Mouse (Mus musculus): Measurements from ENCODE around the gene Aloxe3.

The Aloxe3 gene

GRCm38 (mm10) chr11:69095511-69096231 is 30.0 kb upstream of the Aloxe3 start:
- DNase-seq (ENCODE audit: low spot score): peak; percentile 76

- DNase-seq (ENCODE audit: low spot score): peak; percentile 90
Observed at GRCm38 (mm10) chr11:69096360-69096986, 29.2 kb upstream of the Aloxe3 start.

GRCm38 (mm10) chr11:69096987-69097900 is 28.5 kb upstream of the Aloxe3 start:
- peak; percentile 97 for DNase-seq (ENCODE audit: low spot score)

- no peak for DNase-seq (ENCODE audit: low spot score)
Observed at GRCm38 (mm10) chr11:69098039-69098761, 27.5 kb upstream of the Aloxe3 start.

- DNase-seq (ENCODE audit: low spot score): peak; percentile 97
Observed at GRCm38 (mm10) chr11:69098762-69099091, 27.0 kb upstream of the Aloxe3 start.

- peak; percentile 60 for DNase-seq (ENCODE audit: low spot score)
Observed at GRCm38 (mm10) chr11:69099177-69099914, 26.4 kb upstream of the Aloxe3 start.

- peak; percentile 80 for DNase-seq (ENCODE audit: low spot score)
Observed at GRCm38 (mm10) chr11:69099915-69100345, 25.8 kb upstream of the Aloxe3 start.

- no peak for DNase-seq (ENCODE audit: low spot score)
Observed at GRCm38 (mm10) chr11:69100639-69101360, 24.9 kb upstream of the Aloxe3 start.

GRCm38 (mm10) chr11:69101604-69102402 is 23.9 kb upstream of the Aloxe3 start:
- DNase-seq (ENCODE audit: low spot score): no peak

- peak; percentile 9 for DNase-seq (ENCODE audit: low spot score)
Observed at GRCm38 (mm10) chr11:69102403-69102725, 23.3 kb upstream of the Aloxe3 start.

GRCm38 (mm10) chr11:69103121-69103520 is 22.6 kb upstream of the Aloxe3 start:
- no peak for DNase-seq (ENCODE audit: low spot score)

GRCm38 (mm10) chr11:69103531-69104435 is 21.9 kb upstream of the Aloxe3 start:
- no peak for DNase-seq (ENCODE audit: low spot score)

- DNase-seq (ENCODE audit: low spot score): no peak
Observed at GRCm38 (mm10) chr11:69104487-69104886, 21.2 kb upstream of the Aloxe3 start.

- no peak for DNase-seq (ENCODE audit: low spot score)
Observed at GRCm38 (mm10) chr11:69105227-69105626, 20.5 kb upstream of the Aloxe3 start.

- DNase-seq (ENCODE audit: low spot score): no peak
Observed at GRCm38 (mm10) chr11:69105796-69106195, 19.9 kb upstream of the Aloxe3 start.

GRCm38 (mm10) chr11:69106299-69106698 is 19.4 kb upstream of the Aloxe3 start:
- DNase-seq (ENCODE audit: low spot score): no peak

GRCm38 (mm10) chr11:69106842-69107241 is 18.9 kb upstream of the Aloxe3 start:
- DNase-seq (ENCODE audit: low spot score): no peak

GRCm38 (mm10) chr11:69107676-69108075 is 18.0 kb upstream of the Aloxe3 start:
- no peak for DNase-seq (ENCODE audit: low spot score)

GRCm38 (mm10) chr11:69108223-69108622 is 17.5 kb upstream of the Aloxe3 start:
- DNase-seq (ENCODE audit: low spot score): no peak

All from adipocyte (in vitro differentiated cells).